ENCODE assay signal across 8 mouse cellular contexts in genomic region chr14:27589616-27590015, GRCm38 (mm10). TPM values are rescaled to one million over a fixed set of nuclear protein-coding genes. Genes with fewer than 3 reads are reported as not detected.
DNase-seq lines count a peak whose midpoint lies in the region; TF ChIP-seq lines count a peak whose summit lies in the region.
"Not testable (repeated sequence)": the region's sequence is repeated elsewhere in the genome, so short reads cannot be mapped to it uniquely, and the experiment has no call there.

No protein-coding gene starts in this region.

- peak; percentile 53; the same call in 1 of the 2 replicates for TF ChIP-seq CTCF in embryonic fibroblast, embryonic 13.5 days (IDR thresholded peaks at IDR 0.05; ENCODE audit: borderline replicate concordance, insufficient read depth, low read length)

- DNase-seq in 416B (ENCODE audit: low read depth) = peak; percentile 5
- DNase-seq in adrenal gland, adult 18-20 months (ENCODE audit: low spot score in 2 of 2) = peak; percentile 22 to 26
- peak; percentile 12 for DNase-seq in cerebellum, adult 8-10 months
- DNase-seq in kidney, adult 18-20 months = peak; percentile 33
- DNase-seq in left cerebral cortex, adult 11 months (ENCODE audit: low spot score) = peak; percentile 38
- peak; percentile 4 for DNase-seq in lung, postnatal 10 days
- peak; percentile 20 for DNase-seq in right cerebral cortex, postnatal 25 days

- not testable (repeated sequence) for H3K4me1 ChIP-seq in embryonic fibroblast, embryonic 13.5 days (ENCODE audit: control insufficient read depth, insufficient read depth, low read length)

- not testable (repeated sequence) for TF ChIP-seq POLR2A in embryonic fibroblast, embryonic 13.5 days (IDR thresholded peaks at IDR 0.05; ENCODE audit: low read depth, low read length)

- not testable (repeated sequence) for H3K27ac ChIP-seq in embryonic fibroblast, embryonic 13.5 days (ENCODE audit: insufficient read depth, low read length)

- H3K4me3 ChIP-seq in embryonic fibroblast, embryonic 13.5 days (ENCODE audit: insufficient read depth, low read length) = not testable (repeated sequence)

RNA-seq across cellular contexts. Expression of gene Erc2, which starts 32.6 kb away (rescaled TPM):
- 1 to 10 TPM; 5.0 to 8.5 TPM for total RNA-seq in adrenal gland, adult 18-20 months (2021)
- 4.4 and 4.6 TPM in 2 replicates for polyA plus RNA-seq in embryonic fibroblast, embryonic 13.5 days (2011; ENCODE audit: insufficient read length, low read depth, missing spikeins)
